Mouse (Mus musculus) kidney, adult 2 months (tissue): ENCODE measurements at regions not wholly inside any gene's neighbourhood (a gene's known extent, or its start where the extent isn't known, plus 50 kb on each side); places are given as distances from the start of the nearest gene placed in this dataset.

Experiments
- CTCF ChIP-seq: fragments of 200-500 bp; conservative IDR thresholded peaks from 2 replicates; pipeline ENCODE4 v1.5.1; 2011; ENCODE audit warnings: low read depth, mild to moderate bottlenecking, control low read depth, low read length, moderate library complexity, mixed read lengths; ENCODE audit not compliant: insufficient read depth, insufficient read length
- POLR2A ChIP-seq: fragments of 200-500 bp; IDR thresholded peaks from one replicate; pipeline ENCODE4 v1.6.1; 2011; ENCODE audit warnings: low read depth, low read length, control low read depth

- TF ChIP-seq CTCF = no peak
- no peak for TF ChIP-seq POLR2A
Observed at GRCm38 (mm10) chr5:53394560-53394959, 71.4 kb upstream of the Rbpj start.
